Mouse (Mus musculus) embryonic facial prominence, embryonic 14.5 days (tissue): ENCODE results near the gene Klk9. TPM values are rescaled to one million over a fixed set of nuclear protein-coding genes. Genes with fewer than 3 reads are reported as not detected.

Source experiments
- ATAC-seq: fragments of 200-750 bp; cut with Nextera tagmentation; 2 replicates; pipeline ENCODE4 v1.8.0; 2017; ENCODE audit warnings: low read depth, moderate number of reproducible peaks, moderate TSS enrichment
- DNase-seq: peaks from one replicate; pipeline ENCODE4 v3.0.0-alpha.2; 2015; ENCODE audit warnings: low spot score
- H3K27ac ChIP-seq: fragments of 300-500 bp; sonication (generic); replicated peaks from 2 replicates; pipeline ENCODE4 v1.5.1; 2014; ENCODE audit warnings: low read depth, mild to moderate bottlenecking, low read length, moderate library complexity
- H3K27me3 ChIP-seq: fragments of 300-500 bp; sonication (generic); replicated peaks from 2 replicates; pipeline ENCODE4 v1.6.1; 2014; ENCODE audit warnings: low read length; ENCODE audit not compliant: control insufficient read depth, insufficient read depth
- H3K36me3 ChIP-seq: fragments of 300-500 bp; sonication (generic); 2 replicates; pipeline ENCODE4 v1.6.1; 2014; ENCODE audit warnings: low read length, mixed read lengths; ENCODE audit not compliant: control insufficient read depth, insufficient read depth
- H3K4me1 ChIP-seq: fragments of 300-500 bp; sonication (generic); 2 replicates; pipeline ENCODE4 v1.6.1; 2014; ENCODE audit warnings: antibody characterized with exemption, low read length; ENCODE audit not compliant: control insufficient read depth, insufficient read depth
- H3K4me2 ChIP-seq: fragments of 300-500 bp; sonication (generic); 2 replicates; pipeline ENCODE4 v1.6.1; 2014; ENCODE audit warnings: low read depth, mild to moderate bottlenecking, low read length, moderate library complexity, mixed read lengths
- H3K4me3 ChIP-seq: fragments of 300-500 bp; sonication (generic); 2 replicates; pipeline ENCODE4 v1.5.1; 2014; ENCODE audit warnings: low read depth, mild to moderate bottlenecking, low read length
- H3K9ac ChIP-seq: fragments of 300-500 bp; sonication (generic); 2 replicates; pipeline ENCODE4 v1.6.1; 2014; ENCODE audit warnings: low read depth, mild to moderate bottlenecking, low read length, moderate library complexity, mixed read lengths
- H3K9me3 ChIP-seq: fragments of 300-500 bp; sonication (generic); 2 replicates; pipeline ENCODE4 v1.6.1; 2016; ENCODE audit warnings: low read length; ENCODE audit not compliant: control insufficient read depth
- WGBS: fragments of 180-500 bp; shearing (Covaris S2); extraction: QIAGEN DNeasy Blood & Tissue Kit; methylation state at CpG from one replicate; pipeline ENCODE4 v1.1.7; 2014; 5-methylcytosine and 5-hydroxymethylcytosine counted together
- polyA plus RNA-seq: library from polyadenylated mRNA; unstranded; fragments of >200 nt; fragmentation: Nextera tagmentation; extraction: Ambion mirVana; gene quantifications from 2 replicates; pipeline ENCODE4 v1.2.1, GENCODE M21; 2014

Gene Klk9
- polyA plus RNA-seq, 1 experiment from 2014 or later = 0.49 TPM

DNA sequence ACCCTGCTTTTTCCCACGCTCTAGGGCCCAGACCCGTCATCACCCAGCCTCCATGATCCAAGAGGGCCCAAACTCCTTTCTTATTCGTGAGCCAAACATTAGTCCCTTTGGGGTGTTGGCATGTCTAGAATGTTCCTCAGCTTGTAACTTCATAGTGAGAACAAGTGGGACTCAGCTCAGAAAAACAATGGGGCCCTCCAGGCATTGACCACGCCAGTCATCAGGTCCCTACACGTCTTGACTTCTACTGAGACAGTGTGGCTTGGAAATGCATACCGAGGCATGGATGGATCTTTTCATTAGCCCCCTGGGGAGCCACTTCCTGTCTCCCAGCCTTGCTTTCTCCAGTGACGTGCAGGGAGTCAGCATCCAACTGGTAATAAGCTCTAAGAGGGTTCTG is 8.2 kb downstream of the Klk9 start:
- H3K4me1 ChIP-seq = no peaks in the 10 kb centered on the region
- H3K4me3 ChIP-seq = no peak overlapping the region
- WGBS = 62% methylated on average over 7 of the region's 7 CpGs
- no peak overlapping the region for H3K27ac ChIP-seq
- no peak for ATAC-seq
- no peak for DNase-seq
- H3K9me3 ChIP-seq = no peaks in the 10 kb centered on the region
- H3K9ac ChIP-seq = no peak overlapping the region
- no peaks in the 10 kb centered on the region for H3K36me3 ChIP-seq
- H3K27me3 ChIP-seq = peaks cover 16% of the 10 kb centered on the region
- no peak overlapping the region for H3K4me2 ChIP-seq

- WGBS = 51% methylated on average over 4 of the region's 5 CpGs
- Histone ChIP-seq H3K36me3 (no peaks in the 10 kb centered on the region), H3K27ac (no peak within 1 kb of the TSS), H3K4me2 (no peak within 1 kb of the TSS), H3K4me1 (no peaks in the 10 kb centered on the region), H3K9me3 (no peaks in the 10 kb centered on the region), H3K9ac (no peak within 1 kb of the TSS), H3K27me3 (no peaks in the 10 kb centered on the region), H3K4me3 (no peak within 1 kb of the TSS)
- no peak for ATAC-seq
- no peak for DNase-seq
Observed at GRCm38 (mm10) chr7:43810994-43811393, 19.3 kb downstream of the Klk9 start, which contains the start of gene Klk7. Gene Klk7 (plus strand): TSS chr7:43811294.

DNA sequence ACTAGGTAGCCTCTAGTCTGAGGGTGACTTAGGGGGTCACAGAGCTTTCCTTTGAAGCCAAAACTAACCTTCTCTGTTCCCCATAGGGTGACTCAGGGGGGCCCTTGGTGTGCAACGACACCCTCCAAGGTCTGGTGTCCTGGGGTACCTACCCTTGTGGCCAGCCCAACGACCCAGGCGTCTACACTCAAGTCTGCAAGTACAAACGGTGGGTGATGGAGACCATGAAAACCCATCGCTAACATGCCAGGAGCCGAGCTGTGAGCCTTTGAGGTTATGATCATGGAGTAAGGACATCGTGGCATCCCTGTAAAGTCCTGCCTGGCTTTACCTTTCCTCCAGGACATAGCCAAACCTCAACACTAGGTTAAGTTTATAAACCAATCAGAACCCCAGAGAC is 23.5 kb downstream of the Klk9 start:
- WGBS = 88% methylated on average over 7 of the region's 7 CpGs
- no peaks in the 10 kb centered on the region for H3K27me3 ChIP-seq
- H3K36me3 ChIP-seq = no peaks in the 10 kb centered on the region
- no peak overlapping the region for H3K4me3 ChIP-seq
- DNase-seq (no peak), ATAC-seq (no peak)
- H3K27ac ChIP-seq = no peak overlapping the region
- no peak overlapping the region for H3K4me2 ChIP-seq
- H3K9me3 ChIP-seq = no peaks in the 10 kb centered on the region
- no peaks in the 10 kb centered on the region for H3K4me1 ChIP-seq
- H3K9ac ChIP-seq = no peak overlapping the region

- ATAC-seq (no peak), DNase-seq (no peak)
- Histone ChIP-seq H3K4me3 (no peak overlapping the region), H3K4me1 (no peaks in the 10 kb centered on the region), H3K9ac (no peak overlapping the region), H3K27ac (no peak overlapping the region), H3K27me3 (no peaks in the 10 kb centered on the region), H3K9me3 (no peaks in the 10 kb centered on the region), H3K36me3 (no peaks in the 10 kb centered on the region), H3K4me2 (no peak overlapping the region)
Observed at GRCm38 (mm10) chr7:43816746-43817145, 25.1 kb downstream of the Klk9 start.

GRCm38 (mm10) chr7:43821581-43821980 is 29.9 kb downstream of the Klk9 start:
- no peak for DNase-seq
- no peaks in the 10 kb centered on the region for H3K36me3 ChIP-seq
- no peak overlapping the region for H3K4me2 ChIP-seq
- H3K27ac ChIP-seq = no peak overlapping the region
- no peaks in the 10 kb centered on the region for H3K4me1 ChIP-seq
- H3K4me3 ChIP-seq = no peak overlapping the region
- 90% methylated on average over 7 of the region's 7 CpGs for WGBS
- no peak for ATAC-seq
- H3K9me3 ChIP-seq = no peaks in the 10 kb centered on the region
- H3K27me3 ChIP-seq = no peaks in the 10 kb centered on the region
- no peak overlapping the region for H3K9ac ChIP-seq

DNA sequence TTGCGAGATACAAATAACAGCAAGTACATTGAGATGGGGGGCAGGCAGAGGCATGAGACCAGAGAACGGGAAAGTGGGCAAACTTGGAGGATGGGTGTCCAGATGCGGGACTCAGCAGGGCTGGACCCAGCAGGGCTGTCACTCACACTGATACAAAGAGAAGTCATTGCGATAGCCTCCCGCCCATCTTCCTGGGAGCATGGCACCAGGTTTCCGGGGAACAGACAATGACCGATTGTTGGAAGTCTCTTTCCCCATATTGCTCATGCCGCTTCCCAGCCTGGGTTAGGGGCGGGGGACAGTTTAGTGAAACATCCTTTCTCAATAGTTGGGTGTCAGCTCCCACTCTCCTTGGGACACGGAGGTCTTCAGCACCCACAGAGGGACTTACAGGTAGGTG is 32.5 kb downstream of the Klk9 start, which contains the start of gene Klk6:
Klk6 (plus strand) TSS at position 301 of the 400 bp plus-strand sequence.
- ATAC-seq = no peak
- Histone ChIP-seq H3K36me3 (no peaks in the 10 kb centered on the region), H3K9me3 (no peaks in the 10 kb centered on the region), H3K9ac (no peak within 1 kb of the TSS), H3K27me3 (no peaks in the 10 kb centered on the region), H3K4me3 (no peak within 1 kb of the TSS), H3K27ac (no peak within 1 kb of the TSS), H3K4me1 (no peaks in the 10 kb centered on the region), H3K4me2 (no peak within 1 kb of the TSS)
- no peak for DNase-seq
- 57% methylated on average over 10 of the region's 10 CpGs for WGBS

DNA sequence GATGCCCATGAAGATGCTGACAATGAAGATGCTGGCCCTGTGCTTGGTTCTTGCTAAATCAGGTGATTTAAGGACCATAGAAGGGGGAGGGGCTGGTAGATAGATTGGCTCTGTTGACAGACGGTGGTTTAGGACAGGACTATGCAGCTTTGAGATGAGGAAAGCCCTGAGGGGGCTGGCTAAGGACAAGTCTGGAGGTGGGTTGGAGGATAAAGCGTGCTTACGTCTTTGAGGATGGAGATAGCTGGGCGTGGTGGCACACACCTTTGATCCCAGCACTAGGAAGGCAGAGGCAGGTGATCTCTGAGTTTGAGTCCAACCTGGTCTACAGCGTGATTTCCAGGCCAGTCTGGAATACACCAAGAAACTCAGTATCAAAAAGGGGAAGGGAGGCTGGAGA is 34.4 kb downstream of the Klk9 start:
- H3K4me1 ChIP-seq = no peaks in the 10 kb centered on the region
- ATAC-seq (no peak), DNase-seq (no peak)
- no peak overlapping the region for H3K9ac ChIP-seq
- H3K27me3 ChIP-seq = no peaks in the 10 kb centered on the region
- no peak overlapping the region for H3K27ac ChIP-seq
- 85% methylated on average over 5 of the region's 5 CpGs for WGBS
- no peaks in the 10 kb centered on the region for H3K36me3 ChIP-seq
- H3K4me2 ChIP-seq = no peak overlapping the region
- no peaks in the 10 kb centered on the region for H3K9me3 ChIP-seq
- no peak overlapping the region for H3K4me3 ChIP-seq

DNA sequence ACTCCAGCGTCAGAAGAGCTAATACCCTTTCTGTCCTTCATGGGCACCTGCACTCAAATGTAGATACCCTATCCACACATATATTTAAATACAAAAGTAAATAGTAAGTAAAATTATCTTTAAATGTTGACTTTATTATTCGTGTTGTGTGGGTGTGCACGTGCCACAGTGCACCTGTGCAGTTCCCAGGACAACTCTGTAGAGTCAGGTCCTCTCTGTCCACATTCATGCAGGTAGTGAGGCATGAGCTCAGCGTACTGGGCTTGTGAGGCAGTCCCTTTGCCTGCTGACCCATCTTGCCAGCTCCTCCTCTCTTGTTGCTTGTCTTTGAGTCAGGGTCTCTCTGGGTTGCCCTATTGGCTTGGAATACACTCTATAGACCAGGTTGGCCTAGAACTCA is 36.0 kb downstream of the Klk9 start:
- Histone ChIP-seq H3K4me2 (no peak overlapping the region), H3K27me3 (no peaks in the 10 kb centered on the region), H3K4me3 (no peak overlapping the region), H3K27ac (no peak overlapping the region), H3K4me1 (no peaks in the 10 kb centered on the region), H3K9ac (no peak overlapping the region), H3K9me3 (no peaks in the 10 kb centered on the region), H3K36me3 (no peaks in the 10 kb centered on the region)
- DNase-seq (no peak), ATAC-seq (no peak)
- 82% methylated on average over 4 of the region's 4 CpGs for WGBS

DNA sequence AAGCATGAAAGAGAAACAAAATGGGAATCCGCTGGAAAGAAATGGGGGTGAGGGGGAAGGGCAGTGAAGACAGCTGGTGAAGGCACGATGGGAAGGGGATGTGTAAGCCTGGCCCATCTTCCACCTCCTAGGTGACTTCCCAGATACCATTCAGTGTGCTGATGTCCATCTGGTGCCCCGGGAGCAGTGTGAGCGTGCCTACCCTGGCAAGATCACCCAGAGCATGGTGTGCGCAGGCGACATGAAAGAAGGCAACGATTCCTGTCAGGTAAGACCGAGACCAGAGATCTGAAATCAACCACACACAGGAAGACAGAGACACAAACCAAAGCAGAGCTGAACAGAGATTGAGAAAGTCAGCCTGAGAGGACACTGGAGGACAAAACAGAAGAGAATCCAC is 37.3 kb downstream of the Klk9 start:
- WGBS = 85% methylated on average over 8 of the region's 8 CpGs
- no peaks in the 10 kb centered on the region for H3K36me3 ChIP-seq
- H3K4me3 ChIP-seq = no peak overlapping the region
- H3K27me3 ChIP-seq = no peaks in the 10 kb centered on the region
- ATAC-seq (no peak), DNase-seq (no peak)
- no peak overlapping the region for H3K9ac ChIP-seq
- H3K4me1 ChIP-seq = no peaks in the 10 kb centered on the region
- no peak overlapping the region for H3K27ac ChIP-seq
- no peak overlapping the region for H3K4me2 ChIP-seq
- H3K9me3 ChIP-seq = no peaks in the 10 kb centered on the region
